Mouse (Mus musculus): ENCODE measurements around the gene Notch3.

DNA sequence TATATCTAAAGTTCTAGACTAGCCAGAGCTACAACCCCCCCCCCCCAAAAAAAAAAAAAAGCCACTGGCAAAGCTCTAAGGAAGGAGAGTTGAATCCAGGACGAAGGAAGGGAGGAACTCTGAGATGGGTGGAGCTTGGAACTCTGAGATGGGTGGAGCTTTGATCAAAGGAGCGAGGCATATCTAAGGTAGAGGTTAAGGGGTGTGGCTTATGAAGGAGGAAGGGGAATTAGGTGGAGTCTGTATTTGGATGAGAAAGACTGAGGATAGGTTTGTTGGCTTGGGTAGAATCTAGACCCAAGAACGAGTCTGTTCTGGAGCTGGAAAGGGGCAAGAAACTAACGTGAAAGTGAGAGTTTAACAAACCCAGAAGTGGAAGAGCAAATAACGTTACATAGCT is 23.2 kb upstream of the Notch3 start:
- no peak for TF ChIP-seq POLR2A (IDR thresholded peaks at IDR 0.05; ENCODE audit: low read depth, low read length)
- TF ChIP-seq CTCF (IDR thresholded peaks at IDR 0.05; ENCODE audit: extremely low read depth, insufficient read depth, insufficient read length, insufficient replicate concordance): no peak
